Mouse (Mus musculus): ENCODE data around the gene Hs3st1.

GRCm38 (mm10) chr5:39705539-39705938 lies 49.7 kb downstream of the Hs3st1 start:
- TF ChIP-seq EP300 (IDR thresholded peaks at IDR 0.05; ENCODE audit: low read depth) = no peak
- no peak for TF ChIP-seq CTCF (IDR thresholded peaks at IDR 0.05; ENCODE audit: low read depth)
